Mouse (Mus musculus): ENCODE measurements around the gene Chst12.

Chst12 gene

GRCm38 (mm10) chr5:140572611-140573010 lies 67.3 kb downstream of the Chst12 start:
- DNase-seq = no peak
